Mouse (Mus musculus) erythroblast, embryonic 14.5 days (primary cell): ENCODE data around the gene Serinc1. TPM values are rescaled to one million over a fixed set of nuclear protein-coding genes. Genes with fewer than 3 reads are reported as not detected.
"Not testable (repeated sequence)": the region's sequence is repeated elsewhere in the genome, so short reads cannot be mapped to it uniquely, and the experiment has no call there.

Experiments
- H3K27me3 ChIP-seq: 2 replicates; pipeline ENCODE4 v1.6.1; 2012; ENCODE audit warnings: inconsistent platforms; ENCODE audit not compliant: control insufficient read depth
- H3K36me3 ChIP-seq: 2 replicates; pipeline ENCODE4 v1.6.1; 2012; ENCODE audit warnings: mild to moderate bottlenecking, inconsistent platforms; ENCODE audit not compliant: control insufficient read depth
- H3K4me1 ChIP-seq: 2 replicates; pipeline ENCODE4 v1.6.1; 2012; ENCODE audit warnings: inconsistent platforms; ENCODE audit not compliant: control insufficient read depth
- H3K4me3 ChIP-seq: replicated peaks from 2 replicates; pipeline ENCODE3; 2012; ENCODE audit warnings: moderate library complexity, mild to moderate bottlenecking, inconsistent platforms
- H3K9me3 ChIP-seq: 2 replicates; pipeline ENCODE4 v1.6.1; 2012; ENCODE audit warnings: low read length, inconsistent platforms, mixed read lengths; ENCODE audit not compliant: control insufficient read depth
- GATA1 ChIP-seq: IDR thresholded peaks from 2 replicates; pipeline ENCODE4 v1.6.1; 2012; ENCODE audit warnings: low read length, inconsistent platforms, mixed read lengths
- TAL1 ChIP-seq: IDR thresholded peaks from 3 replicates; pipeline ENCODE4 v1.6.1; 2012; ENCODE audit warnings: low read length, inconsistent platforms, mixed read lengths
- polyA plus RNA-seq: library from polyadenylated mRNA; stranded (reverse); fragments of >175 nt; gene quantifications from 2 replicates; pipeline ENCODE4 v1.2.3, GENCODE M21; 2012

Gene Serinc1
- polyA plus RNA-seq: 1.1 and 1.3 TPM in 2 replicates

- H3K4me1 ChIP-seq: peaks cover 37% of the 10 kb centered on the region
- no peak for TF ChIP-seq TAL1
- no peak for TF ChIP-seq GATA1
- H3K27me3 ChIP-seq: peaks cover 6% of the 10 kb centered on the region
Observed at GRCm38 (mm10) chr10:57532218-57533101, at the start of gene Serinc1. Serinc1 (minus strand) TSS chr10:57532530.

GRCm38 (mm10) chr10:57576721-57577120, 44.4 kb upstream of the Serinc1 start:
- Histone ChIP-seq H3K9me3 (no peaks in the 10 kb centered on the region), H3K4me1 (no peaks in the 10 kb centered on the region), H3K4me3 (no peak overlapping the region), H3K36me3 (no peaks in the 10 kb centered on the region), H3K27me3 (no peaks in the 10 kb centered on the region)
- TF ChIP-seq TAL1 (no peak), GATA1 (no peak)

More at GRCm38 (mm10) chr10:57532218-57533101, at the start of gene Serinc1:
- peak within 1 kb of the TSS; percentile 97 for H3K4me3 ChIP-seq
- H3K36me3 ChIP-seq: peaks cover 23% of the 10 kb centered on the region
- no peaks in the 10 kb centered on the region for H3K9me3 ChIP-seq

GRCm38 (mm10) chr10:57572130-57572529, 39.8 kb upstream of the Serinc1 start:
- Histone ChIP-seq H3K27me3 (no peaks in the 10 kb centered on the region), H3K4me1 (no peaks in the 10 kb centered on the region), H3K9me3 (no peaks in the 10 kb centered on the region), H3K4me3 (no peak overlapping the region), H3K36me3 (no peaks in the 10 kb centered on the region)
- TF ChIP-seq GATA1: no peak
- TF ChIP-seq TAL1: no peak

- Histone ChIP-seq H3K9me3 (no peaks in the 10 kb centered on the region), H3K27me3 (no peaks in the 10 kb centered on the region), H3K4me3 (no peak overlapping the region), H3K36me3 (no peaks in the 10 kb centered on the region), H3K4me1 (no peaks in the 10 kb centered on the region)
- TF ChIP-seq TAL1 (no peak), GATA1 (no peak)
Observed at GRCm38 (mm10) chr10:57571211-57571730, 38.9 kb upstream of the Serinc1 start.

- no peaks in the 10 kb centered on the region for H3K9me3 ChIP-seq
- no peaks in the 10 kb centered on the region for H3K4me1 ChIP-seq
- H3K36me3 ChIP-seq: no peaks in the 10 kb centered on the region
- H3K27me3 ChIP-seq: no peaks in the 10 kb centered on the region
- no peak overlapping the region for H3K4me3 ChIP-seq
- TF ChIP-seq GATA1 (no peak), TAL1 (no peak)
Observed at GRCm38 (mm10) chr10:57569023-57569931, 36.9 kb upstream of the Serinc1 start.

GRCm38 (mm10) chr10:57566221-57566620, 33.9 kb upstream of the Serinc1 start:
- no peaks in the 10 kb centered on the region for H3K9me3 ChIP-seq
- H3K36me3 ChIP-seq: no peaks in the 10 kb centered on the region
- no peaks in the 10 kb centered on the region for H3K27me3 ChIP-seq
- no peaks in the 10 kb centered on the region for H3K4me1 ChIP-seq
- H3K4me3 ChIP-seq: no peak overlapping the region
- TF ChIP-seq TAL1: no peak
- no peak for TF ChIP-seq GATA1

GRCm38 (mm10) chr10:57557597-57557996, 25.3 kb upstream of the Serinc1 start:
- Histone ChIP-seq H3K36me3 (no peaks in the 10 kb centered on the region), H3K27me3 (no peaks in the 10 kb centered on the region), H3K4me3 (no peak overlapping the region), H3K4me1 (no peaks in the 10 kb centered on the region), H3K9me3 (no peaks in the 10 kb centered on the region)
- TF ChIP-seq TAL1: no peak

GRCm38 (mm10) chr10:57553719-57554118, 21.4 kb upstream of the Serinc1 start:
- Histone ChIP-seq H3K4me1 (no peaks in the 10 kb centered on the region), H3K36me3 (no peaks in the 10 kb centered on the region), H3K4me3 (no peak overlapping the region), H3K9me3 (no peaks in the 10 kb centered on the region), H3K27me3 (no peaks in the 10 kb centered on the region; the same call in 1 of the 2 replicates)
- TF ChIP-seq GATA1 (no peak), TAL1 (no peak)

GRCm38 (mm10) chr10:57549631-57550030, 17.3 kb upstream of the Serinc1 start:
- Histone ChIP-seq H3K9me3 (no peaks in the 10 kb centered on the region), H3K27me3 (no peaks in the 10 kb centered on the region; the same call in 1 of the 2 replicates), H3K4me1 (no peaks in the 10 kb centered on the region), H3K36me3 (no peaks in the 10 kb centered on the region), H3K4me3 (no peak overlapping the region)
- TF ChIP-seq GATA1 (no peak), TAL1 (no peak)

- H3K9me3 ChIP-seq, H3K27me3 ChIP-seq, H3K36me3 ChIP-seq, H3K4me1 ChIP-seq, H3K4me3 ChIP-seq: not testable (repeated sequence)
Observed at GRCm38 (mm10) chr10:57543890-57544289, 11.6 kb upstream of the Serinc1 start.
